Mouse (Mus musculus): ENCODE data around the gene Ahnak.

GRCm38 (mm10) chr19:9097441-9097840 is 108.4 kb downstream of the Ahnak start:
- no peak for TF ChIP-seq POLR2A (IDR thresholded peaks at IDR 0.05; ENCODE audit: low read depth, low read length)
- TF ChIP-seq CTCF (IDR thresholded peaks at IDR 0.05; ENCODE audit: extremely low read depth, insufficient read length, insufficient replicate concordance, low read depth, low read length): no peak
